In genomic region chr10:43658226-43658593, GRCm38 (mm10) we compare ENCODE assay signal across 25 mouse cellular contexts.
DNase-seq lines count a peak whose midpoint lies in the region; ATAC-seq lines count a peak whose summit lies in the region.
"Had no signal": no experiment of that assay in that cellular context is flagged by ENCODE, and none has a peak within 500 bp of the region (broad histone marks: within the 10 kb centered on the region; RNA-seq: fewer than 3 reads in every experiment).

No protein-coding gene starts in this region.

- no peak overlapping the region for H3K9ac ChIP-seq in liver, embryonic 11.5 days (ENCODE audit: low read depth, low read length)
- no peak overlapping the region for H3K9ac ChIP-seq in liver, embryonic 13.5 days
- no peak overlapping the region for H3K9ac ChIP-seq in liver, embryonic 16.5 days (ENCODE audit: low read depth, low read length)
- H3K9ac ChIP-seq: embryonic facial prominence, embryonic 12.5 days; embryonic facial prominence, embryonic 15.5 days; forebrain, postnatal 0 days; heart, embryonic 13.5 days; hindbrain, embryonic 12.5 days; hindbrain, embryonic 15.5 days had no signal

- H3K4me3 ChIP-seq in liver, embryonic 11.5 days (ENCODE audit: low read depth, low read length) = no peak overlapping the region
- no peak overlapping the region for H3K4me3 ChIP-seq in liver, embryonic 13.5 days (replicated peaks)
- no peak overlapping the region for H3K4me3 ChIP-seq in liver, embryonic 16.5 days (ENCODE audit: low read depth, low read length)
- H3K4me3 ChIP-seq: embryonic facial prominence, embryonic 12.5 days; embryonic facial prominence, embryonic 15.5 days; heart, adult 2 months; heart, embryonic 10.5 days; heart, embryonic 13.5 days; hindbrain, embryonic 12.5 days; hindbrain, embryonic 15.5 days had no signal

- H3K27ac ChIP-seq in liver, embryonic 11.5 days (ENCODE audit: low read depth, low read length) = no peak overlapping the region
- H3K27ac ChIP-seq in liver, embryonic 13.5 days = peak overlapping the region; percentile 66
- H3K27ac ChIP-seq in liver, embryonic 16.5 days (ENCODE audit: low read length) = peak overlapping the region; percentile 45; the same call in 1 of the 2 replicates
- H3K27ac ChIP-seq: embryonic facial prominence, embryonic 12.5 days; embryonic facial prominence, embryonic 15.5 days; heart, adult 2 months; heart, embryonic 10.5 days; heart, embryonic 13.5 days; hindbrain, embryonic 12.5 days; hindbrain, embryonic 15.5 days had no signal

- H3K9me3 ChIP-seq in liver, embryonic 11.5 days (ENCODE audit: control insufficient read depth, low read length) = no peaks in the 10 kb centered on the region
- peaks cover 4% of the 10 kb centered on the region; the same call in 1 of the 2 replicates for H3K9me3 ChIP-seq in liver, embryonic 13.5 days (replicated peaks)
- no peaks in the 10 kb centered on the region; the same call in 1 of the 2 replicates for H3K9me3 ChIP-seq in liver, embryonic 16.5 days (replicated peaks; ENCODE audit: control insufficient read depth, low read length)
- H3K9me3 ChIP-seq: embryonic facial prominence, embryonic 15.5 days; heart, embryonic 10.5 days; heart, embryonic 13.5 days; hindbrain, embryonic 12.5 days; hindbrain, embryonic 15.5 days had no signal

- peaks cover 6% of the 10 kb centered on the region; the same call in 1 of the 2 replicates for H3K4me1 ChIP-seq in liver, embryonic 11.5 days (replicated peaks; ENCODE audit: control insufficient read depth, insufficient read depth, low read length)
- H3K4me1 ChIP-seq in liver, embryonic 13.5 days (replicated peaks) = peaks cover 23% of the 10 kb centered on the region
- H3K4me1 ChIP-seq in liver, embryonic 16.5 days (ENCODE audit: control insufficient read depth, low read depth, low read length) = peaks cover 9% of the 10 kb centered on the region
- H3K4me1 ChIP-seq: hindbrain, embryonic 12.5 days; hindbrain, embryonic 15.5 days had no signal

- H3K36me3 ChIP-seq in liver, embryonic 11.5 days (ENCODE audit: control insufficient read depth, insufficient read depth, low read length) = no peaks in the 10 kb centered on the region
- H3K36me3 ChIP-seq in liver, embryonic 13.5 days = no peaks in the 10 kb centered on the region
- no peaks in the 10 kb centered on the region for H3K36me3 ChIP-seq in liver, embryonic 16.5 days (ENCODE audit: control insufficient read depth, insufficient read depth)
- H3K36me3 ChIP-seq: embryonic facial prominence, embryonic 12.5 days; embryonic facial prominence, embryonic 15.5 days; heart, embryonic 10.5 days; heart, embryonic 13.5 days; hindbrain, embryonic 12.5 days; hindbrain, embryonic 15.5 days had no signal

- 39% methylated on average over 1 of the region's 1 CpGs for WGBS in liver, embryonic 11.5 days
- 13% methylated on average over 1 of the region's 1 CpGs for WGBS in liver, embryonic 13.5 days (ENCODE audit: insufficient replicate concordance)
- 22% methylated on average over 1 of the region's 1 CpGs for WGBS in liver, embryonic 16.5 days (ENCODE audit: insufficient replicate concordance)

- H3K4me2 ChIP-seq in liver, embryonic 11.5 days = no peak overlapping the region
- no peak overlapping the region for H3K4me2 ChIP-seq in liver, embryonic 13.5 days
- H3K4me2 ChIP-seq in liver, embryonic 16.5 days (ENCODE audit: low read depth, low read length) = no peak overlapping the region
- H3K4me2 ChIP-seq: embryonic facial prominence, embryonic 12.5 days; embryonic facial prominence, embryonic 15.5 days; heart, embryonic 13.5 days; hindbrain, embryonic 12.5 days; hindbrain, embryonic 15.5 days had no signal

- no peaks in the 10 kb centered on the region for H3K27me3 ChIP-seq in liver, embryonic 11.5 days (replicated peaks; ENCODE audit: control insufficient read depth, insufficient read depth, low read length)
- no peaks in the 10 kb centered on the region for H3K27me3 ChIP-seq in liver, embryonic 13.5 days
- no peaks in the 10 kb centered on the region for H3K27me3 ChIP-seq in liver, embryonic 16.5 days (ENCODE audit: control insufficient read depth, insufficient read depth, low read depth, low read length)
- H3K27me3 ChIP-seq: CH12.LX; embryonic facial prominence, embryonic 12.5 days; embryonic facial prominence, embryonic 15.5 days; heart, embryonic 13.5 days; hindbrain, embryonic 12.5 days; hindbrain, embryonic 15.5 days had no signal

- no peak for DNase-seq in liver, embryonic 11.5 days (ENCODE audit: low spot score)
- no peak for DNase-seq in liver
- no peak for DNase-seq in liver, embryonic 13.5 days
- no peak for DNase-seq in frontal cortex, postnatal 10 days (ENCODE audit: low spot score in 2 of 2)
- DNase-seq in adrenal gland, adult 8-10 months = no peak
- DNase-seq in spleen, postnatal 14 days (ENCODE audit: low spot score in 2 of 2) = no peak
- DNase-seq: adrenal gland, postnatal 10 days; B cell, adult 2 months; cerebellum, adult 11-12 months; cerebellum, adult 8-10 months; forebrain, postnatal 0 days; gastrocnemius, postnatal 25 days; heart, adult 2 months; heart, postnatal 14 days had no signal

- peak; percentile 68 for ATAC-seq in liver, embryonic 11.5 days (replicated peaks; ENCODE audit: low FRiP score)
- peak; percentile 84 for ATAC-seq in liver, embryonic 13.5 days (ENCODE audit: low read depth)
- peak; percentile 68 for ATAC-seq in liver, embryonic 16.5 days (ENCODE audit: low read depth)
- ATAC-seq in megakaryocyte-erythroid progenitor cell, adult 5-6 weeks (replicated peaks; ENCODE audit: low FRiP score, low TSS enrichment, poor library complexity, severe bottlenecking) = peak; percentile 65
- ATAC-seq: activated CD4-positive, CD25-positive, alpha-beta regulatory T cell, adult 4 months; forebrain, embryonic 14.5 days; forebrain, postnatal 0 days had no signal
